Mouse (Mus musculus) heart, adult 2 months (tissue): ENCODE data around the gene Polh. TPM values are rescaled to one million over a fixed set of nuclear protein-coding genes. Genes with fewer than 3 reads are reported as not detected.

ENCODE experiments used
- DNase-seq, 2 experiments: peaks; one replicate each; pipeline ENCODE4 v3.0.0; 2021
- H3K27ac ChIP-seq: fragments of 200-600 bp; 2 replicates; pipeline ENCODE4 v1.8.1; 2022
- H3K27me3 ChIP-seq: fragments of 200-500 bp; 2 replicates; pipeline ENCODE4 v1.6.1; 2012; ENCODE audit warnings: mild to moderate bottlenecking, low read length, inconsistent platforms, mixed read lengths; ENCODE audit not compliant: control insufficient read depth, insufficient read depth
- H3K36me3 ChIP-seq: fragments of 200-500 bp; 2 replicates; pipeline ENCODE4 v1.6.1; 2012; ENCODE audit warnings: low read length, inconsistent platforms; ENCODE audit not compliant: control insufficient read depth, insufficient read depth
- H3K4me1 ChIP-seq: fragments of 200-500 bp; 2 replicates; pipeline ENCODE4 v1.6.1; 2011; ENCODE audit warnings: low read length; ENCODE audit not compliant: control insufficient read depth, insufficient read depth
- H3K4me3 ChIP-seq: fragments of 200-600 bp; 2 replicates; pipeline ENCODE4 v1.8.1; 2022
- H3K79me2 ChIP-seq: fragments of 200-500 bp; replicated peaks from 2 replicates; pipeline ENCODE4 v1.6.1; 2012; ENCODE audit warnings: mild to moderate bottlenecking, inconsistent platforms, low read length, moderate library complexity, mixed read lengths; ENCODE audit not compliant: control insufficient read depth, insufficient read depth
- H3K9ac ChIP-seq: fragments of 200-500 bp; 2 replicates; pipeline ENCODE4 v1.6.1; 2012; ENCODE audit warnings: low read depth, mild to moderate bottlenecking, control low read depth, inconsistent platforms, low read length, mixed read lengths
- CTCF ChIP-seq: fragments of 200-600 bp; IDR thresholded peaks from 2 replicates; pipeline ENCODE4 v1.8.1; 2022; ENCODE audit warnings: antibody characterized with exemption, mild to moderate bottlenecking, moderate library complexity
- EP300 ChIP-seq: fragments of 200-500 bp; IDR thresholded peaks from 2 replicates; pipeline ENCODE4 v1.6.1; 2011; ENCODE audit warnings: low read depth, low read length, control low read depth; ENCODE audit not compliant: insufficient read depth
- POLR2A ChIP-seq: fragments of 200-500 bp; IDR thresholded peaks from 2 replicates; pipeline ENCODE4 v1.6.1; 2011; ENCODE audit warnings: mild to moderate bottlenecking, low read depth, low read length, control low read depth; ENCODE audit not compliant: insufficient read depth
- WGBS: fragments of 180-500 bp; shearing (Covaris S2); methylation state at CpG from one replicate; pipeline ENCODE4 v1.1.7; 2018; 5-methylcytosine and 5-hydroxymethylcytosine counted together
- intact Hi-C: fragments of 180-260 bp; cut with DNase I; formaldehyde crosslinking; loops from one replicate; pipeline ENCODE4 v1.15.1; 2025
- polyA plus RNA-seq: library from polyadenylated mRNA; depleted of rRNA; stranded (reverse); fragments of >200 nt; gene quantifications from 2 replicates; pipeline ENCODE4 v1.2.3, GENCODE M21; 2012
- total RNA-seq, 2 experiments: library from RNA; stranded (reverse); gene quantifications; 2 replicates each; pipeline ENCODE4 v1.2.3; 2021

The Polh gene
- total and polyA plus RNA-seq, 3 experiments, result 3.5 to 8.3 (median 8.2) TPM

GRCm38 (mm10) chr17:46201151-46201550 is 1.3 kb downstream of the Polh start:
- no peaks in the 10 kb centered on the region for H3K27me3 ChIP-seq
- H3K4me1 ChIP-seq, result peaks cover 2% of the 10 kb centered on the region
- intact Hi-C loops, result loop anchor here (5.0 kb wide), 1 partner anchor 34 kb away; no protein-coding TSS in a partner anchor
- peaks cover 7% of the 10 kb centered on the region for H3K36me3 ChIP-seq
- TF ChIP-seq EP300 (no peak), CTCF (no peak), POLR2A (no peak)
- H3K9ac ChIP-seq, result no peak overlapping the region
- H3K79me2 ChIP-seq, result no peaks in the 10 kb centered on the region
- DNase-seq, result no peak
- no peak overlapping the region for H3K4me3 ChIP-seq
- H3K27ac ChIP-seq, result no peak overlapping the region
- WGBS, result 30% methylated on average over 6 of the region's 6 CpGs

- H3K27me3 ChIP-seq, result no peaks in the 10 kb centered on the region
- intact Hi-C loops, result no loop called here
- H3K9ac ChIP-seq, result no peak overlapping the region
- no peaks in the 10 kb centered on the region for H3K4me1 ChIP-seq
- H3K4me3 ChIP-seq, result no peak overlapping the region
- no peak overlapping the region for H3K27ac ChIP-seq
- DNase-seq, result no peak
- H3K36me3 ChIP-seq, result no peaks in the 10 kb centered on the region
- no peak for TF ChIP-seq POLR2A
- H3K79me2 ChIP-seq, result no peaks in the 10 kb centered on the region
- WGBS, result 82% methylated on average over 2 of the region's 2 CpGs
Observed at GRCm38 (mm10) chr17:46188829-46189228, 13.6 kb downstream of the Polh start.

DNA sequence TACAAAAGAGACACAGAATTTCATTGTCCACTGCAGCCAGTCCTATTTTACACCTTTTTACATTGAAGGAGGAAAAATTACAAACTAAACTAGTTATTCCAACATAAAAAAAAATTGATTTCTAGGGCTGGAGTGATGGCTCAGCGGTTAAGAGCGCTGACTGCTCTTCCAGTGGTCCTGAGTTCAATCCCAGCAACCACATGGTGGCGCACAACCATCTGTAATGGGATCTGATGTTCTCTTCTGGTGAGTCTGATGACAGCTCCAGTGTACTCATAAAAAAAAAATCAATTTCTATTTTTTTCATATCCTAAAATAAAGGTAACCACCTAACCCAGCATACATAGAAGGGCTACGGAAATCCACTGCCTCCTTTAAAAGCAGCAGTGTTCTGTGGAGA is 20.2 kb downstream of the Polh start:
- H3K79me2 ChIP-seq, result no peaks in the 10 kb centered on the region
- intact Hi-C loops, result no loop called here
- TF ChIP-seq POLR2A (no peak), CTCF (peak; percentile 55), EP300 (no peak)
- no peaks in the 10 kb centered on the region for H3K4me1 ChIP-seq
- H3K27me3 ChIP-seq, result no peaks in the 10 kb centered on the region
- 92% methylated on average over 4 of the region's 4 CpGs for WGBS
- no peak overlapping the region for H3K4me3 ChIP-seq
- H3K27ac ChIP-seq, result no peak overlapping the region
- DNase-seq, result no peak
- no peak overlapping the region for H3K9ac ChIP-seq
- no peaks in the 10 kb centered on the region for H3K36me3 ChIP-seq

DNA sequence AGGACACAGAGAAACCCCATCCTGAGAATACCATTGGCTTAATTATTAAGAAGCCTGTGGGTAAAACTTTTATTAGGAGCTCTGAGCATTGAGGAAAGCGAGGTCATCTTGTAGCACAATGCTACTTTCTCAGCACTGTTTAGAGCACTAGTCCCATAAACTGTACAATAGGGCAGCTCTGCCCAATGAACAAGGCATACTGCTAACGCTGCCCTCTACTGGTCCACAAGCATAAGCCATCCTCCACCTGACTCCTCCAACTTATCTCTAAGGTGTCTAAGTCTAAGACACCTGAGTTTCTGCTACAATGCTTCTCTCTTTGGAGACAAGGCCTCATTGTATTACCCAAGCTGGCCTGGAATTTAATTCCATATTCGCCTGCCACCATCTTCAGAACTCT is 31.9 kb downstream of the Polh start:
- no peaks in the 10 kb centered on the region for H3K79me2 ChIP-seq
- no peaks in the 10 kb centered on the region for H3K27me3 ChIP-seq
- no peak overlapping the region for H3K9ac ChIP-seq
- no peak for DNase-seq
- intact Hi-C loops, result no loop called here
- TF ChIP-seq POLR2A (no peak), EP300 (0 out of 2 replicates have a peak, but pooled peaks have one; percentile 17), CTCF (peak; percentile 82)
- H3K4me3 ChIP-seq, result no peak overlapping the region
- no peak overlapping the region for H3K27ac ChIP-seq
- WGBS, result 78% methylated on average over 3 of the region's 3 CpGs
- H3K36me3 ChIP-seq, result no peaks in the 10 kb centered on the region; the same call in 1 of the 2 replicates
- H3K4me1 ChIP-seq, result peaks cover 3% of the 10 kb centered on the region

- TF ChIP-seq EP300, result no peak
- no peak for TF ChIP-seq CTCF
- no peak for TF ChIP-seq POLR2A
- H3K4me3 ChIP-seq, result no peak overlapping the region
- H3K27me3 ChIP-seq, result no peaks in the 10 kb centered on the region
- H3K9ac ChIP-seq, result no peak overlapping the region
- H3K4me1 ChIP-seq, result peaks cover 3% of the 10 kb centered on the region
- intact Hi-C loops, result loop anchor here (5.0 to 10.0 kb wide), 2 partner anchors 34 to 434 kb away; partner anchors contain the start of genes 1600014C23Rik, Polh and Xpo5
- no peaks in the 10 kb centered on the region; the same call in 1 of the 2 replicates for H3K36me3 ChIP-seq
- no peaks in the 10 kb centered on the region for H3K79me2 ChIP-seq
- peak overlapping the region; percentile 20 for H3K27ac ChIP-seq
- DNase-seq, result peak in 1 of 2 experiments; percentile 21
- WGBS, result 68% methylated on average over 5 of the region's 5 CpGs
Observed at GRCm38 (mm10) chr17:46168768-46169167, 33.7 kb downstream of the Polh start.

DNA sequence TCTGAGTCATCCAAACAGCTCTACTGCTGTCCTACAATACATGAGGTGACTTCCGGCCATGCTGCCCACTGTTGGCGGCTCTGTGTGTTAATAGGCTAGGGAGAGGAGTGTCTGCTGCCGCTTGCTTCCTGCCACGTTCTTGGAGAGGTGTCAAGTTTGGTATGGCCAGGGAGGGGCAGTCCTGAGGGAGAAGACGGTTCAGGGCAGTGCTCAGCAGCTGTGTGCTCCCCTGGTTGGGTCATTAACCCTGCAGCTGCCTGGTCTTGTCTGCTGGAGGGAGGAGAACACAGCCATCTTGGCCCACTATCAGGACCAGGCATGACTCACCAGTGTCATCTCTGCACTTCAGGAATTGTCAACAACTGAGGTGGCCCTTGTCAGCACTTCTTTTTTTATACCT is 34.1 kb downstream of the Polh start:
- DNase-seq, result peak in 1 of 2 experiments; percentile 23
- no peak for TF ChIP-seq POLR2A
- no peak for TF ChIP-seq EP300
- TF ChIP-seq CTCF, result no peak

More for the DNA sequence above, 34.1 kb downstream of the Polh start:
- Histone ChIP-seq H3K36me3 (no peaks in the 10 kb centered on the region; the same call in 1 of the 2 replicates), H3K79me2 (no peaks in the 10 kb centered on the region), H3K27ac (peak overlapping the region; percentile 20), H3K4me1 (peaks cover 5% of the 10 kb centered on the region), H3K9ac (no peak overlapping the region), H3K27me3 (no peaks in the 10 kb centered on the region), H3K4me3 (no peak overlapping the region)
- intact Hi-C loops, result loop anchor here (5.0 to 10.0 kb wide), 2 partner anchors 34 to 434 kb away; partner anchors contain the start of genes 1600014C23Rik, Polh and Xpo5
- 13% methylated on average over 5 of the region's 5 CpGs for WGBS
